In genomic region chr4:58749510-58749909, GRCm38 (mm10) we compare ENCODE assay signal across 9 mouse cellular contexts. TPM values are rescaled to one million over a fixed set of nuclear protein-coding genes. Genes with fewer than 3 reads are reported as not detected.
A peak's percentile ranks its signal among the peaks of the same experiment; 100 is the strongest.
DNase-seq lines count a peak whose midpoint lies in the region; ATAC-seq and TF ChIP-seq lines count a peak whose summit lies in the region.
"Had no signal": no experiment of that assay in that cellular context is flagged by ENCODE, and none has a peak within 500 bp of the region (broad histone marks: within the 10 kb centered on the region; RNA-seq: fewer than 3 reads in every experiment).

No protein-coding gene starts in this region.

- peak; percentile 43 for DNase-seq in intestine, embryonic 14.5 days (ENCODE audit: low spot score)
- peak; percentile 50 for DNase-seq in midbrain, postnatal 0 days (ENCODE audit: low spot score)
- no peak for DNase-seq in midbrain, embryonic 10.5 days (ENCODE audit: low spot score)
- DNase-seq in embryonic facial prominence, embryonic 14.5 days (ENCODE audit: low spot score) = peak; percentile 54
- DNase-seq in adrenal gland, adult 2 months = no peak
- DNase-seq in kidney, postnatal 10 days = no peak
- DNase-seq: spleen, adult 18-20 months had no signal

- no peak overlapping the region for H3K9ac ChIP-seq in intestine, embryonic 14.5 days (ENCODE audit: low read length)
- H3K9ac ChIP-seq in intestine, embryonic 15.5 days = no peak overlapping the region
- no peak overlapping the region for H3K9ac ChIP-seq in midbrain, postnatal 0 days (replicated peaks; ENCODE audit: low read length, poor library complexity, severe bottlenecking)
- no peak overlapping the region for H3K9ac ChIP-seq in embryonic facial prominence, embryonic 14.5 days (ENCODE audit: low read depth, low read length)

- H3K4me2 ChIP-seq in intestine, embryonic 14.5 days (ENCODE audit: low read length) = no peak overlapping the region
- H3K4me2 ChIP-seq in intestine, embryonic 15.5 days (replicated peaks) = no peak overlapping the region
- H3K4me2 ChIP-seq in midbrain, postnatal 0 days (ENCODE audit: low read depth, low read length, poor library complexity, severe bottlenecking) = no peak overlapping the region
- H3K4me2 ChIP-seq in embryonic facial prominence, embryonic 14.5 days (ENCODE audit: low read depth, low read length) = peak overlapping the region; percentile 51

- no peak overlapping the region for H3K4me3 ChIP-seq in intestine, embryonic 14.5 days (ENCODE audit: low read depth, low read length)
- H3K4me3 ChIP-seq in intestine, embryonic 15.5 days (replicated peaks) = no peak overlapping the region
- no peak overlapping the region for H3K4me3 ChIP-seq in midbrain, postnatal 0 days (ENCODE audit: low read depth, low read length)
- H3K4me3 ChIP-seq in midbrain, embryonic 10.5 days = no peak overlapping the region
- peak overlapping the region; percentile 23 for H3K4me3 ChIP-seq in embryonic facial prominence, embryonic 14.5 days (ENCODE audit: low read depth, low read length)

- H3K9me3 ChIP-seq in intestine, embryonic 14.5 days (ENCODE audit: control insufficient read depth, low read length) = no peaks in the 10 kb centered on the region
- no peaks in the 10 kb centered on the region for H3K9me3 ChIP-seq in intestine, embryonic 15.5 days
- no peaks in the 10 kb centered on the region for H3K9me3 ChIP-seq in midbrain, postnatal 0 days (ENCODE audit: low read length)
- H3K9me3 ChIP-seq in midbrain, embryonic 10.5 days (replicated peaks) = no peaks in the 10 kb centered on the region
- no peaks in the 10 kb centered on the region for H3K9me3 ChIP-seq in embryonic facial prominence, embryonic 14.5 days (ENCODE audit: control insufficient read depth, low read length)

- H3K27me3 ChIP-seq in intestine, embryonic 14.5 days (replicated peaks; ENCODE audit: control insufficient read depth, insufficient read depth, low read length) = no peaks in the 10 kb centered on the region
- H3K27me3 ChIP-seq in intestine, embryonic 15.5 days (replicated peaks) = no peaks in the 10 kb centered on the region
- no peaks in the 10 kb centered on the region for H3K27me3 ChIP-seq in midbrain, postnatal 0 days (ENCODE audit: insufficient read depth, low read length)
- H3K27me3 ChIP-seq in midbrain, embryonic 10.5 days (ENCODE audit: low read depth, poor library complexity, severe bottlenecking) = no peaks in the 10 kb centered on the region
- H3K27me3 ChIP-seq in embryonic facial prominence, embryonic 14.5 days (replicated peaks; ENCODE audit: control insufficient read depth, insufficient read depth, low read length) = no peaks in the 10 kb centered on the region

- no peak for ATAC-seq in intestine, embryonic 14.5 days (replicated peaks; ENCODE audit: low FRiP score, low TSS enrichment, low read depth)
- no peak for ATAC-seq in intestine, embryonic 15.5 days
- ATAC-seq in midbrain, postnatal 0 days (ENCODE audit: low FRiP score) = no peak
- peak; percentile 60; the same call in 1 of the 2 replicates for ATAC-seq in embryonic facial prominence, embryonic 14.5 days (ENCODE audit: low read depth)

- H3K4me1 ChIP-seq in intestine, embryonic 14.5 days (replicated peaks; ENCODE audit: control insufficient read depth, insufficient read depth, low read length) = peaks cover 7% of the 10 kb centered on the region
- no peaks in the 10 kb centered on the region; the same call in 1 of the 2 replicates for H3K4me1 ChIP-seq in intestine, embryonic 15.5 days (replicated peaks)
- H3K4me1 ChIP-seq in midbrain, postnatal 0 days (ENCODE audit: insufficient read depth, low read length) = no peaks in the 10 kb centered on the region
- peaks cover 4% of the 10 kb centered on the region; the same call in 1 of the 2 replicates for H3K4me1 ChIP-seq in midbrain, embryonic 10.5 days
- peaks cover 5% of the 10 kb centered on the region; the same call in 1 of the 2 replicates for H3K4me1 ChIP-seq in embryonic facial prominence, embryonic 14.5 days (ENCODE audit: control insufficient read depth, insufficient read depth, low read length)

- TF ChIP-seq CTCF in midbrain, postnatal 0 days (IDR thresholded peaks at IDR 0.05) = peak; percentile 79

- WGBS in intestine, embryonic 14.5 days = 43% methylated on average over 2 of the region's 2 CpGs
- 41% methylated on average over 2 of the region's 2 CpGs for WGBS in intestine, embryonic 15.5 days
- WGBS in midbrain, postnatal 0 days = 48% methylated on average over 2 of the region's 2 CpGs
- WGBS in midbrain, embryonic 10.5 days = 71% methylated on average over 2 of the region's 2 CpGs
- 37% methylated on average over 2 of the region's 2 CpGs for WGBS in embryonic facial prominence, embryonic 14.5 days

- H3K36me3 ChIP-seq in intestine, embryonic 14.5 days (ENCODE audit: control insufficient read depth, insufficient read depth, low read length) = no peaks in the 10 kb centered on the region
- H3K36me3 ChIP-seq in intestine, embryonic 15.5 days = no peaks in the 10 kb centered on the region
- H3K36me3 ChIP-seq in midbrain, postnatal 0 days (ENCODE audit: insufficient read depth, low read length) = no peaks in the 10 kb centered on the region
- H3K36me3 ChIP-seq in midbrain, embryonic 10.5 days = no peaks in the 10 kb centered on the region
- H3K36me3 ChIP-seq in embryonic facial prominence, embryonic 14.5 days (ENCODE audit: control insufficient read depth, insufficient read depth, low read length) = no peaks in the 10 kb centered on the region

- 0 out of 2 replicates have a peak overlapping the region, but pooled peaks have one; percentile 70 for H3K27ac ChIP-seq in intestine, embryonic 14.5 days (ENCODE audit: low read depth)
- H3K27ac ChIP-seq in intestine, embryonic 15.5 days = no peak overlapping the region
- H3K27ac ChIP-seq in midbrain, postnatal 0 days (ENCODE audit: low read depth, low read length) = no peak overlapping the region
- no peak overlapping the region for H3K27ac ChIP-seq in midbrain, embryonic 10.5 days (replicated peaks)
- peak overlapping the region; percentile 80 for H3K27ac ChIP-seq in embryonic facial prominence, embryonic 14.5 days (replicated peaks; ENCODE audit: low read depth, low read length)

RNA-seq across cellular contexts. Expression of gene Olfr267, which starts 38.0 kb away (rescaled TPM):
- polyA plus RNA-seq in intestine, embryonic 14.5 days (2014; fragmentation: Nextera tagmentation; extraction: Ambion mirVana) = 0.04 TPM in 1 of 2 replicates, not detected in the other
- polyA plus RNA-seq in intestine, embryonic 15.5 days (2015; fragmentation: Nextera tagmentation; extraction: Ambion mirVana) = not detected in 2 replicates
- total RNA-seq in midbrain, postnatal 0 days (2014; rRNA removed) = 0.99 TPM in 1 of 2 replicates, not detected in the other
- not detected in 2 replicates for polyA plus RNA-seq in midbrain, postnatal 0 days (2015; fragmentation: Nextera tagmentation; extraction: Ambion mirVana)
- polyA plus RNA-seq in midbrain, embryonic 10.5 days (2016; fragmentation: Nextera tagmentation; extraction: Ambion mirVana) = not detected in 2 replicates
- polyA plus RNA-seq in embryonic facial prominence, embryonic 14.5 days (2014; fragmentation: Nextera tagmentation; extraction: Ambion mirVana) = 0.21 TPM in 1 of 2 replicates, not detected in the other
- under 1 TPM; 0.07 to 0.35 TPM for total RNA-seq in adrenal gland, adult 2 months (2021)
- polyA plus RNA-seq in adrenal gland, adult 2 months (2012; rRNA removed) = not detected in 2 replicates
- polyA plus RNA-seq: neural tube, embryonic 11.5 days had no signal

Comparison
In these comparisons a context has a peak if more than half of its experiments do, and no peak if none do; other contexts are left out.
1. DNase-seq: peak in intestine, embryonic 14.5 days (single experiment), midbrain, postnatal 0 days (single experiment) and embryonic facial prominence, embryonic 14.5 days (single experiment); none in midbrain, embryonic 10.5 days (single experiment), adrenal gland, adult 2 months (single experiment) and kidney, postnatal 10 days (single experiment).
2. H3K27ac ChIP-seq: peak in intestine, embryonic 14.5 days (single experiment) and embryonic facial prominence, embryonic 14.5 days (single experiment); none in intestine, embryonic 15.5 days (single experiment), midbrain, postnatal 0 days (single experiment) and midbrain, embryonic 10.5 days (single experiment).